Comparison of ENCODE assay signal across 20 mouse cellular contexts in genomic region chr15:96972706-96973274, GRCm38 (mm10).
DNase-seq lines count a peak whose midpoint lies in the region; ATAC-seq and TF ChIP-seq lines count a peak whose summit lies in the region.
"Had no signal": no experiment of that assay in that cellular context is flagged by ENCODE, and none has a peak within 500 bp of the region (broad histone marks: within the 10 kb centered on the region; RNA-seq: fewer than 3 reads in every experiment).

No protein-coding gene starts in this region.

- TF ChIP-seq POLR2A in lung, adult 2 months (IDR thresholded peaks at IDR 0.05; ENCODE audit: borderline replicate concordance, extremely low read depth, low read depth, low read length), result no peak

- no peaks in the 10 kb centered on the region for H3K27me3 ChIP-seq in heart, embryonic 11.5 days (ENCODE audit: control insufficient read depth, insufficient read depth, low read length)
- H3K27me3 ChIP-seq in intestine, embryonic 15.5 days (replicated peaks), result no peaks in the 10 kb centered on the region
- H3K27me3 ChIP-seq in intestine, postnatal 0 days (replicated peaks; ENCODE audit: control insufficient read depth, insufficient read depth, low read length), result no peaks in the 10 kb centered on the region
- H3K27me3 ChIP-seq in lung, embryonic 16.5 days (ENCODE audit: control insufficient read depth, insufficient read depth, low read depth, low read length), result no peaks in the 10 kb centered on the region
- H3K27me3 ChIP-seq: hindbrain, embryonic 12.5 days had no signal

- peaks cover 13% of the 10 kb centered on the region for H3K4me1 ChIP-seq in heart, embryonic 11.5 days (ENCODE audit: control insufficient read depth, insufficient read depth, low read length)
- no peaks in the 10 kb centered on the region for H3K4me1 ChIP-seq in intestine, embryonic 15.5 days (replicated peaks)
- H3K4me1 ChIP-seq in intestine, postnatal 0 days (replicated peaks; ENCODE audit: control insufficient read depth, insufficient read depth, low read length), result no peaks in the 10 kb centered on the region
- peaks cover 19% of the 10 kb centered on the region for H3K4me1 ChIP-seq in lung, embryonic 16.5 days (replicated peaks; ENCODE audit: control insufficient read depth, insufficient read depth, low read length)
- no peaks in the 10 kb centered on the region for H3K4me1 ChIP-seq in lung, adult 2 months (ENCODE audit: control insufficient read depth, insufficient read depth, low read length)
- H3K4me1 ChIP-seq: hindbrain, embryonic 12.5 days had no signal

- H3K36me3 ChIP-seq in heart, embryonic 11.5 days (ENCODE audit: control insufficient read depth, insufficient read depth, low read length), result no peaks in the 10 kb centered on the region
- no peaks in the 10 kb centered on the region for H3K36me3 ChIP-seq in intestine, embryonic 15.5 days
- H3K36me3 ChIP-seq in intestine, postnatal 0 days (ENCODE audit: control insufficient read depth, insufficient read depth), result no peaks in the 10 kb centered on the region
- no peaks in the 10 kb centered on the region for H3K36me3 ChIP-seq in lung, embryonic 16.5 days (ENCODE audit: control insufficient read depth, insufficient read depth, low read length)
- H3K36me3 ChIP-seq: forebrain, embryonic 10.5 days; hindbrain, embryonic 12.5 days had no signal

- no peak for DNase-seq in heart, adult 9 months (ENCODE audit: low spot score in 2 of 2)
- no peak for DNase-seq in lung, adult 2 months
- DNase-seq: adrenal gland, adult 2 months; adrenal gland, postnatal 25 days; cerebellum, adult 18-20 months; cerebellum, adult 9-11 months; cerebellum, postnatal 36 days; gastrocnemius, adult 2 months; gastrocnemius, postnatal 25 days; heart, postnatal 36 days had no signal

- H3K4me2 ChIP-seq in heart, embryonic 11.5 days, result no peak overlapping the region
- H3K4me2 ChIP-seq in intestine, embryonic 15.5 days (replicated peaks), result no peak overlapping the region
- H3K4me2 ChIP-seq in intestine, postnatal 0 days (replicated peaks; ENCODE audit: low read depth), result no peak overlapping the region
- no peak overlapping the region for H3K4me2 ChIP-seq in lung, embryonic 16.5 days (ENCODE audit: low read depth, low read length)
- H3K4me2 ChIP-seq: hindbrain, embryonic 12.5 days had no signal

- 60% methylated on average over 3 of the region's 3 CpGs for WGBS in heart, embryonic 11.5 days (ENCODE audit: insufficient replicate concordance)
- 57% methylated on average over 3 of the region's 3 CpGs for WGBS in intestine, embryonic 15.5 days
- 70% methylated on average over 3 of the region's 3 CpGs for WGBS in intestine, postnatal 0 days
- WGBS in lung, embryonic 16.5 days, result 50% methylated on average over 3 of the region's 3 CpGs
- 76% methylated on average over 3 of the region's 3 CpGs for WGBS in lung, adult 2 months

- TF ChIP-seq CTCF in intestine, postnatal 0 days (IDR thresholded peaks at IDR 0.05; ENCODE audit: low read depth), result no peak
- TF ChIP-seq CTCF in lung, adult 2 months (IDR thresholded peaks at IDR 0.05; ENCODE audit: insufficient read depth, low read length), result no peak

- H3K9me3 ChIP-seq in heart, embryonic 11.5 days (replicated peaks; ENCODE audit: control insufficient read depth, low read length), result no peaks in the 10 kb centered on the region
- H3K9me3 ChIP-seq in intestine, embryonic 15.5 days, result no peaks in the 10 kb centered on the region
- no peaks in the 10 kb centered on the region for H3K9me3 ChIP-seq in intestine, postnatal 0 days (ENCODE audit: control insufficient read depth)
- H3K9me3 ChIP-seq in lung, embryonic 16.5 days (ENCODE audit: control insufficient read depth, low read length), result peaks cover 4% of the 10 kb centered on the region; the same call in 1 of the 2 replicates
- H3K9me3 ChIP-seq: forebrain, embryonic 10.5 days; hindbrain, embryonic 12.5 days had no signal

- H3K27ac ChIP-seq in heart, embryonic 11.5 days (ENCODE audit: low read depth, low read length), result peak overlapping the region; percentile 46; the same call in 1 of the 2 replicates
- H3K27ac ChIP-seq in intestine, embryonic 15.5 days, result 0 out of 2 replicates have a peak overlapping the region, but pooled peaks have one; percentile 25
- H3K27ac ChIP-seq in intestine, postnatal 0 days (ENCODE audit: low read depth, low read length), result no peak overlapping the region
- peak overlapping the region; percentile 83 for H3K27ac ChIP-seq in lung, embryonic 16.5 days (ENCODE audit: low read length)
- H3K27ac ChIP-seq: forebrain, embryonic 10.5 days; gastrocnemius, adult 2 months; hindbrain, embryonic 12.5 days had no signal

- no peak overlapping the region for H3K4me3 ChIP-seq in heart, embryonic 11.5 days (ENCODE audit: low read depth, low read length)
- no peak overlapping the region for H3K4me3 ChIP-seq in intestine, embryonic 15.5 days (replicated peaks)
- no peak overlapping the region for H3K4me3 ChIP-seq in intestine, postnatal 0 days (ENCODE audit: low read depth, low read length)
- no peak overlapping the region for H3K4me3 ChIP-seq in lung, embryonic 16.5 days (ENCODE audit: low read length)
- H3K4me3 ChIP-seq in lung, adult 2 months (replicated peaks; ENCODE audit: extremely low read depth, low read depth, low read length), result no peak overlapping the region
- H3K4me3 ChIP-seq: erythroblast, embryonic 14.5 days; forebrain, embryonic 10.5 days; gastrocnemius, adult 2 months; hindbrain, embryonic 12.5 days had no signal

- H3K9ac ChIP-seq in heart, embryonic 11.5 days (ENCODE audit: low read depth, low read length), result no peak overlapping the region
- no peak overlapping the region for H3K9ac ChIP-seq in intestine, embryonic 15.5 days
- no peak overlapping the region for H3K9ac ChIP-seq in intestine, postnatal 0 days (ENCODE audit: low read depth, low read length)
- H3K9ac ChIP-seq in lung, embryonic 16.5 days (ENCODE audit: low read length), result no peak overlapping the region
- H3K9ac ChIP-seq: hindbrain, embryonic 12.5 days had no signal

- no peak for ATAC-seq in heart, embryonic 11.5 days (replicated peaks; ENCODE audit: insufficient number of reproducible peaks, low FRiP score, low TSS enrichment)
- ATAC-seq in intestine, embryonic 15.5 days, result no peak
- no peak for ATAC-seq in intestine, postnatal 0 days
- ATAC-seq in lung, embryonic 16.5 days (ENCODE audit: low read depth), result peak; percentile 78
- ATAC-seq: forebrain, embryonic 14.5 days; hindbrain, embryonic 16.5 days; inflammation-experienced regulatory T-cells, adult 6 months had no signal
